Mouse (Mus musculus) left cerebral cortex, adult 2 months (tissue): ENCODE measurements around the gene Zmym6. TPM values are rescaled to one million over a fixed set of nuclear protein-coding genes. Genes with fewer than 3 reads are reported as not detected.
"Not testable (repeated sequence)": the region's sequence is repeated elsewhere in the genome, so short reads cannot be mapped to it uniquely, and the experiment has no call there.

ENCODE experiments used
- DNase-seq, 2 experiments: peaks; one replicate each; pipeline ENCODE4 v3.0.0; 2021 to 2022; ENCODE audit warnings: low spot score in 2 of 2, mixed read lengths in 1 of 2; ENCODE audit errors: extremely low spot score in 1 of 2
- H3K27ac ChIP-seq: fragments of 200-600 bp; 2 replicates; pipeline ENCODE4 v1.8.1; 2022
- H3K4me3 ChIP-seq: fragments of 200-600 bp; 2 replicates; pipeline ENCODE4 v1.8.1; 2022
- CTCF ChIP-seq: fragments of 200-600 bp; IDR thresholded peaks from 2 replicates; pipeline ENCODE4 v1.8.1; 2022; ENCODE audit warnings: antibody characterized with exemption, mild to moderate bottlenecking, moderate library complexity
- intact Hi-C: fragments of 180-260 bp; cut with DNase I; formaldehyde crosslinking; loops from one replicate; pipeline ENCODE4 v1.15.1; 2025
- total RNA-seq, 2 experiments: library from RNA; stranded (reverse); gene quantifications; 2 replicates each; pipeline ENCODE4 v1.2.3; 2021

Zmym6 gene
- total RNA-seq, 2 experiments from 2014 or later, result 31.8 to 35.8 TPM

GRCm38 (mm10) chr4:127064051-127064450 is 13.1 kb upstream of the Zmym6 start:
- no peak for DNase-seq
- intact Hi-C loops, result no loop called here
- H3K27ac ChIP-seq, result no peak overlapping the region
- TF ChIP-seq CTCF, result no peak
- no peak overlapping the region for H3K4me3 ChIP-seq

- DNase-seq, result no peak
- Histone ChIP-seq H3K27ac (no peak overlapping the region), H3K4me3 (no peak overlapping the region)
- intact Hi-C loops, result loop anchor here (5.0 kb wide), 1 partner anchor 1018 kb away; the partner anchor contains the start of gene Oscp1
- no peak for TF ChIP-seq CTCF
These were observed 2.3 kb upstream of the Zmym6 start for GRCm38 (mm10) chr4:127074915-127075314.

DNA sequence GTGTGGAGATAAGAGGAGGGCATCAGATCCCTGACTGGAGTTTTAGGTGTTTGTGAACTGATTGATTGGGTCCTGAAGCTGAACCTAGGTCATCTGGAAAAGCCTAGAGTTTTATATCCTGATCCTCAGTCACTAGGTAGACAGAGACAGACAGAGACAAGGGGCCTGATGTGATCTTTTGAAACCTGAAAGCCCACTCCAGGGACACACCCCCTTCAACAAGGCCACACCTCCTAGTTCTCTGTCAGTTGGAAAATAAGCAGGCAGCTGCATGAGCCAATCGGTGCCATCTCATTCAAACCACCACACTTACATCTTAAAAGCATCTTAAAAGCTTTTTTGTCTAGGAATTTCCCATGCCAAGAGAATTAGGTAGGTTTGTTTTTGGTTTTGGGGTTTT is 3.6 kb downstream of the Zmym6 start:
- no peak for TF ChIP-seq CTCF
- H3K27ac ChIP-seq, result no peak overlapping the region
- no peak for DNase-seq
- intact Hi-C loops, result no loop called here
- no peak overlapping the region for H3K4me3 ChIP-seq

DNA sequence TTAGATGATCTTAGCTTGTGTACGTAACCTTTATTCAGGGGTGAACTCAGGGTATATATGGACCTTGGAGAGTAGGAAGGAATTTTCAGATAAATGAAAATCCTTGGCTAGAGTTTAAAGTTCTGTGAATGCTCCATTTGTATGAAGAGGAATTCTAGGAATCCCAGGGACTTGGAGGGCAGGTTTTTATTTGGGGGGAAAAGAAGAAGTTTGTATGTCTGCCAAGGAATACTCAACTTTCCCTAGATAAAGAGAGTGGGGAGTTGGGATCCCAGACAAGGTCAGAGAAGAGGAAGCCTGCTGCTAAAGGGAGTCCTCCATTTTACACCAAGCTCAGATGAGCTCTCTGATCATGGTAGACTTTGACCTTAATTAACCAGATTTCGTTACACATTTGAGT is 5.9 kb downstream of the Zmym6 start:
- intact Hi-C loops, result no loop called here
- no peak for DNase-seq
- no peak for TF ChIP-seq CTCF
- Histone ChIP-seq H3K4me3 (no peak overlapping the region), H3K27ac (no peak overlapping the region)

DNA sequence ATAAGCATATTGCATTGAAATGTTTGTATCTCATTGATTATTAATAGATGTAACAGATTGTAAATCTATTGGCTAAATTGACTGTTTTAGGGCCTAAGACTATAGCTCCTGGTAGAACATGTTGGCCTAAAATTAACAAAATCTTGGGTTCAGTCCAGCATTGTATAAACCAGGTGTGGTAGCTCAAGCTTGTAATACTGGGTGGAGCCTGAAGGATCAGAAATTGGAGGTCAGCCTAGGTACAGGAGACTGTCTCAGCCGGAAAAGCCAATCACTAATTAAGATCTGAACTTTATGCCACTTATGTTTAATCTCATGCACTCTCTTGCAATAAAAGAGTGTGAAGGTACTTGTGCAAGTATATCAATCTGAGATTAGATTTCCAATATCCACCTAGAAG is 8.6 kb downstream of the Zmym6 start:
- Histone ChIP-seq H3K27ac (no peak overlapping the region), H3K4me3 (no peak overlapping the region)
- no peak for TF ChIP-seq CTCF
- intact Hi-C loops, result no loop called here
- no peak for DNase-seq

- no peak for DNase-seq
- no peak for TF ChIP-seq CTCF
- H3K4me3 ChIP-seq, result no peak overlapping the region
- intact Hi-C loops, result no loop called here
- H3K27ac ChIP-seq, result no peak overlapping the region
These were observed 14.0 kb downstream of the Zmym6 start for GRCm38 (mm10) chr4:127091188-127091587.

DNA sequence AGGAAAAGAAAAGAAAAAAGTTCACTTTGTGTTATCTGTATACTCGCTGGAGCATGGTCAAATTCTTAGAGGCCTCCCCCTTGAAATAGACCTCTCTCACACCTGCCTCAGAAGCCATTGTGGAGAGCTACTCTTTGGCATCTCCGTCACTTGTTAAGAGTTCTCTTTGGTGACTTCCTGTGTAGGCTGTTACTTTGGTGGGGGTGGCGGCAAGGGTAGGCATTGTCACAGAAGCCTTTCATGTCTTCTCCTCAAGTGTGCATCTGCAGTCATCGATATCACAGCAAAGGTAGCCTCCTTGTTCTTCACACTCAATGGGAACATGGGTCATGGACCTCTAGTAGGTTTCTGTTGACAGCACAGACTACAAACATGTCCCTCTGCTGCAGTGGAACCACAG is 17.9 kb downstream of the Zmym6 start:
- H3K4me3 ChIP-seq, result no peak overlapping the region
- no peak overlapping the region for H3K27ac ChIP-seq
- no peak for TF ChIP-seq CTCF
- DNase-seq, result no peak
- intact Hi-C loops, result no loop called here

DNA sequence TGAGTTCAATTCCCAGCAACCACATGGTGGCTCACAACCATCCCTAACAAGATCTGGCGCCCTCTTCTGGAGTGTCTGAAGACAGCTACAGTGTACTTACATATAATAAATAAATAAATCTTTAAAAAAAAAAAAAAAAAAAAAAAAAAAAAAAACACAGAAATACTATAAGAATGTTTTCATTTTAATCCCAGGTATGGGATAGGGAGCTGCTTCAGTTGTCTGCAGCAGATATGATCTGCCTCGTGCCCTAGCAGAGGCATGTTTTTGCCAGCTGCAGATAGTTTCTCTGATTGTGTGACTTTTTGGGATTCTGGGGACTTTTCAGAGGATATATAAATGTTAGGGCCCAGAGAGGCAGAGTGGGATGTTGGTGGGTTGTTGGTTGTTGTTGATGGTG is 22.4 kb downstream of the Zmym6 start:
- DNase-seq, intact Hi-C loops, H3K27ac ChIP-seq, H3K4me3 ChIP-seq: not testable (repeated sequence)

- DNase-seq, result no peak
- Histone ChIP-seq H3K27ac (no peak overlapping the region), H3K4me3 (no peak overlapping the region)
- intact Hi-C loops, result no loop called here
- TF ChIP-seq CTCF, result no peak
These were observed 30.4 kb downstream of the Zmym6 start for GRCm38 (mm10) chr4:127107566-127107965.

DNA sequence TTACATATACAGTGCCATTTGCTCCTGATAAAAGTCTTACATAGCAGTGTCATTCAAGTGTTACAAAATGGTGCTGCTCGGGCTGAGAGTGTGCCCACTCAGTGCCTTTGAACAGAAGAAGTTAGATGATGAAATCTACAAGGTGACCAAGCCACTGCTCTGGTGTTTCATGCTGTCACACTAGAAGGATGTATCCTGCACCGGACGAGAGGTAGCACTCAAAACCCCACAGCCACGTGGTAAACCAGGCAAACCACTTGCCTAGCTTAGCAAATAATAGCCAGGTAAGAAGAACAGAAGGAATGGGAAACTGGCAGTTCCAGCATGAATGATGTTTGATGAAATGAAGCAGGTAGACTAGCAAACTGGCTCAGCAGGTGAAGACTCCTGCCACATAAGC is 33.4 kb downstream of the Zmym6 start:
- no peak for DNase-seq
- intact Hi-C loops, result no loop called here
- no peak for TF ChIP-seq CTCF
- H3K27ac ChIP-seq, result no peak overlapping the region
- no peak overlapping the region for H3K4me3 ChIP-seq

DNA sequence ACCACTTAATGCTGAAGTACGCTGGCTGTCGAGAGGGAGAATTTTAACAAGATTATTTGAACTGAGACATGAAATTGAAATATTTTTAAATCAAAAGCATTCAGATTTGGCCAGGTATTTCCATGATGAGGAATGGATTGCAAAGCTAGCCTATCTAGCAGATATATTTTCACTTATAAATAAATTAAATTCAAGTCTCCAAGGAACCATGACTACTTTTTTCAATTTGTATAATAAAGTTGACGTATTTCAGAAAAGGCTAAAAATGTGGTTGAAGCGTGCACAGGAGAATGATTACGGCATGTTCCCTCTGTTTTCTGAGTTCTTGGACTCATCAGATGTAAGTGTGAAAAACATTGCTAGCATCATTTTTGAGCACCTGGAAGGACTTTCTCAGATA is 46.2 kb downstream of the Zmym6 start, which contains the start of gene Tmem35b:
TSS of gene Tmem35b (plus strand) at position 301 of the 400 bp plus-strand sequence.
- no peak within 1 kb of the TSS for H3K4me3 ChIP-seq
- TF ChIP-seq CTCF, result no peak
- H3K27ac ChIP-seq, result no peak within 1 kb of the TSS
- intact Hi-C loops, result no loop called here
- DNase-seq, result no peak

- H3K27ac ChIP-seq, result no peak overlapping the region
- no peak for DNase-seq
- intact Hi-C loops, result no loop called here
- no peak for TF ChIP-seq CTCF
- H3K4me3 ChIP-seq, result no peak overlapping the region
These were observed 47.1 kb downstream of the Zmym6 start for GRCm38 (mm10) chr4:127124331-127124730.

- Histone ChIP-seq H3K27ac (no peak overlapping the region), H3K4me3 (peak overlapping the region; percentile 49)
- peak; percentile 46 to 47 for DNase-seq
- intact Hi-C loops, result loop anchor here (5.0 kb wide), 1 partner anchor 41 kb away; the partner anchor contains the start of gene Dlgap3
- no peak for TF ChIP-seq CTCF
These were observed 48.8 kb downstream of the Zmym6 start for GRCm38 (mm10) chr4:127125834-127126463.
